Mouse (Mus musculus): ENCODE data around the gene Gpr19. TPM values are rescaled to one million over a fixed set of nuclear protein-coding genes. Genes with fewer than 3 reads are reported as not detected.

The Gpr19 gene
- total and polyA plus RNA-seq, 2 experiments, result 4.7 to 6.9 TPM

- no peak for TF ChIP-seq CTCF (IDR thresholded peaks at IDR 0.05; ENCODE audit: low read depth, low read length)
- no peak for TF ChIP-seq POLR2A (IDR thresholded peaks at IDR 0.05; ENCODE audit: extremely low read depth, insufficient read depth, low read length)
- Histone ChIP-seq H3K27me3 (ENCODE audit: control insufficient read depth, insufficient read depth, low read length) (no peaks in the 10 kb centered on the region), H3K4me1 (ENCODE audit: control insufficient read depth, insufficient read depth, low read length) (0 out of 2 replicates have a peak, but pooled peaks cover 2% of the 10 kb centered on the region), H3K4me3 (ENCODE audit: insufficient read depth, low read depth, low read length) (no peak overlapping the region), H3K79me2 (ENCODE audit: control insufficient read depth, insufficient read depth, low read length) (no peaks in the 10 kb centered on the region), H3K27ac (replicated peaks; ENCODE audit: insufficient read depth, low read depth, low read length) (no peak overlapping the region), H3K36me3 (ENCODE audit: control insufficient read depth, insufficient read depth, low read length) (no peaks in the 10 kb centered on the region), H3K9ac (ENCODE audit: low read depth, low read length) (no peak overlapping the region)
- DNase-seq (ENCODE audit: extremely low read depth, low read depth, low spot score), result no peak
- WGBS, result 46% methylated on average over 4 of the region's 4 CpGs
These were observed 31.5 kb upstream of the Gpr19 start for GRCm38 (mm10) chr6:134929926-134930325.

DNA sequence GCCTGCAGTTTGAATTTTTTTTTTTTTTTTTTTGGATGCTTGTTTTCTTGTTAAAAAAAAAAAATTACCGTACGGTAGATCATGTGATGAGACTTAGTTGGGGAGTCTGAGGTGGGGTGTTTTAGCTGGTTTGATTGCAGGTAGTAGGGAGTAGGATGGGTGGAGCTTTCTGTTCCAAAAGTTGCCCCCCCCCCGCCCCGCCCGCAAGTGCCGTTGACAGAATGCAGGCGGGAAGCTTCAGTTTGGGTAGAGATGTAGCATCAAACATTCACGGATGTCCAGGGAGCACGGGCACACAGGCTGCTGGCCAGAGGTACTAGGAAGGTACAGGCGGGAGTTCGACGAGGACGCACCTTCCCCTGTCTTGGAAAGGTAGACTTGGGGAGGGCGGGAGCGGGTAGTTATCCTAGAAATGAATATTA lies 30.5 kb upstream of the Gpr19 start:
- no peak for DNase-seq (ENCODE audit: extremely low read depth, low read depth, low spot score)
- H3K4me3 ChIP-seq (ENCODE audit: insufficient read depth, low read depth, low read length), result peak overlapping the region; percentile 48
- H3K36me3 ChIP-seq (ENCODE audit: control insufficient read depth, insufficient read depth, low read length), result peaks cover under 1% of the 10 kb centered on the region; the same call in 1 of the 2 replicates
- H3K9ac ChIP-seq (ENCODE audit: low read depth, low read length), result 0 out of 2 replicates have a peak overlapping the region, but pooled peaks have one; percentile 4
- H3K27me3 ChIP-seq (ENCODE audit: control insufficient read depth, insufficient read depth, low read length), result no peaks in the 10 kb centered on the region
- H3K27ac ChIP-seq (replicated peaks; ENCODE audit: insufficient read depth, low read depth, low read length), result no peak overlapping the region
- no peaks in the 10 kb centered on the region for H3K79me2 ChIP-seq (ENCODE audit: control insufficient read depth, insufficient read depth, low read length)
- H3K4me1 ChIP-seq (ENCODE audit: control insufficient read depth, insufficient read depth, low read length), result 0 out of 2 replicates have a peak, but pooled peaks cover 2% of the 10 kb centered on the region
- 2% methylated on average over 15 of the region's 15 CpGs for WGBS
- TF ChIP-seq POLR2A (IDR thresholded peaks at IDR 0.05; ENCODE audit: extremely low read depth, insufficient read depth, low read length), result no peak
- no peak for TF ChIP-seq CTCF (IDR thresholded peaks at IDR 0.05; ENCODE audit: low read depth, low read length)

- H3K9ac ChIP-seq (ENCODE audit: low read depth, low read length), result peak overlapping the region; percentile 80
- 0 out of 2 replicates have a peak, but pooled peaks cover 2% of the 10 kb centered on the region for H3K4me1 ChIP-seq (ENCODE audit: control insufficient read depth, insufficient read depth, low read length)
- TF ChIP-seq CTCF (IDR thresholded peaks at IDR 0.05; ENCODE audit: low read depth, low read length) (no peak), POLR2A (IDR thresholded peaks at IDR 0.05; ENCODE audit: extremely low read depth, insufficient read depth, low read length) (peak; percentile 69)
- H3K79me2 ChIP-seq (ENCODE audit: control insufficient read depth, insufficient read depth, low read length), result no peaks in the 10 kb centered on the region
- peak; percentile 97 for DNase-seq (ENCODE audit: extremely low read depth, low read depth, low spot score)
- peak overlapping the region; percentile 87 for H3K27ac ChIP-seq (replicated peaks; ENCODE audit: insufficient read depth, low read depth, low read length)
- WGBS, result under 1% methylated on average over 63 of the region's 63 CpGs
- peak overlapping the region; percentile 86 for H3K4me3 ChIP-seq (ENCODE audit: insufficient read depth, low read depth, low read length)
- no peaks in the 10 kb centered on the region for H3K27me3 ChIP-seq (ENCODE audit: control insufficient read depth, insufficient read depth, low read length)
- peaks cover 3% of the 10 kb centered on the region; the same call in 1 of the 2 replicates for H3K36me3 ChIP-seq (ENCODE audit: control insufficient read depth, insufficient read depth, low read length)
These were observed 29.9 kb upstream of the Gpr19 start for GRCm38 (mm10) chr6:134928096-134928888.

GRCm38 (mm10) chr6:134927595-134928095 lies 29.3 kb upstream of the Gpr19 start:
- no peak for DNase-seq (ENCODE audit: extremely low read depth, low read depth, low spot score)
- WGBS, result 1% methylated on average over 13 of the region's 13 CpGs
- Histone ChIP-seq H3K4me3 (ENCODE audit: insufficient read depth, low read depth, low read length) (peak overlapping the region; percentile 86), H3K36me3 (ENCODE audit: control insufficient read depth, insufficient read depth, low read length) (peaks cover 3% of the 10 kb centered on the region; the same call in 1 of the 2 replicates), H3K4me1 (ENCODE audit: control insufficient read depth, insufficient read depth, low read length) (0 out of 2 replicates have a peak, but pooled peaks cover 2% of the 10 kb centered on the region), H3K79me2 (ENCODE audit: control insufficient read depth, insufficient read depth, low read length) (no peaks in the 10 kb centered on the region), H3K9ac (ENCODE audit: low read depth, low read length) (peak overlapping the region; percentile 92), H3K27ac (replicated peaks; ENCODE audit: insufficient read depth, low read depth, low read length) (peak overlapping the region; percentile 87), H3K27me3 (ENCODE audit: control insufficient read depth, insufficient read depth, low read length) (no peaks in the 10 kb centered on the region)
- TF ChIP-seq CTCF (IDR thresholded peaks at IDR 0.05; ENCODE audit: low read depth, low read length) (no peak), POLR2A (IDR thresholded peaks at IDR 0.05; ENCODE audit: extremely low read depth, insufficient read depth, low read length) (no peak)

DNA sequence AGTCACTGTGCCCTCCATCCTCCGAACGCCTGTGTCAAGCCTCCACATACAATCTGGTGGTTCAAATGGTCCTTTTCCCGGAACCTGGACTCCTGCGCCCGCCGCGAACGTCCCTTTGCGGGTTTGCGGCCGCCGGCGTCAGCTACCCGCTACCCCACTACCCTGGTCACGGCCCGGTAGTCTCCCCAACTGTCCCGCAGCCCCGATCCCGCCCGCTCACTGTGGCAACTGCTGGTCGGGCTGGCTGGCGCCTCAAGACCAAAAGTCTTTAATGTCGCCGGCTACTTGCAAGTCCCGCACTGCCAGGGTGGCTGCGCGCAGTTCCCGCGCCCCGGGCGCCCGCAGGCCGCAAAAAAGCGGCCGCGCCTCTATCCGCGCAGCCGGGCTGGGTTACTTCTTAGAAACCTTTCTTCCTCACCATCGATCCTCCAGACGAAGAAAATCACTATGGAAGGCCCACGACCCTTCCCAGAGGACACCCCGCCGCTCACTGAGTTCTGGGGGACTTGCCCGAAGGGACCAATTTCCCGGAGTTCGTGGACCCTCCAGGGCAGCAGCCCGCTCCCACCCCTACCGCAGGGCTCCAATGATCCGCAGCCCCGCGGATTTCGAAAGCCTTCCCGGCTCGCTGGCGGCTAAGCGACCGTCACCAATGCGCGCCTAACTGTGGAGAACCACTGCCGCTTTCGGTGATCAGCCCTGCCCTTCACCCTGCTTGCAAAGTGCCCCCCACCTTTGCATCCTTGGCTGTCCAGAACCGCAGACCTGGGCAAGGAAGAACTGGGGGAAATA lies 28.6 kb upstream of the Gpr19 start:
- DNase-seq (ENCODE audit: extremely low read depth, low read depth, low spot score), result peak; percentile 27
- Histone ChIP-seq H3K27ac (replicated peaks; ENCODE audit: insufficient read depth, low read depth, low read length) (peak overlapping the region; percentile 87), H3K79me2 (ENCODE audit: control insufficient read depth, insufficient read depth, low read length) (0 out of 2 replicates have a peak, but pooled peaks cover under 1% of the 10 kb centered on the region), H3K36me3 (ENCODE audit: control insufficient read depth, insufficient read depth, low read length) (peaks cover 8% of the 10 kb centered on the region; the same call in 1 of the 2 replicates), H3K4me1 (ENCODE audit: control insufficient read depth, insufficient read depth, low read length) (0 out of 2 replicates have a peak, but pooled peaks cover 2% of the 10 kb centered on the region), H3K27me3 (ENCODE audit: control insufficient read depth, insufficient read depth, low read length) (no peaks in the 10 kb centered on the region), H3K4me3 (ENCODE audit: insufficient read depth, low read depth, low read length) (peak overlapping the region; percentile 86), H3K9ac (ENCODE audit: low read depth, low read length) (peak overlapping the region; percentile 92)
- 2% methylated on average over 63 of the region's 63 CpGs for WGBS
- no peak for TF ChIP-seq POLR2A (IDR thresholded peaks at IDR 0.05; ENCODE audit: extremely low read depth, insufficient read depth, low read length)
- no peak for TF ChIP-seq CTCF (IDR thresholded peaks at IDR 0.05; ENCODE audit: low read depth, low read length)
